Mouse (Mus musculus): ENCODE results near the gene Dtnb.
A peak's percentile ranks its signal among the peaks of the same experiment; 100 is the strongest.

GRCm38 (mm10) chr12:3791732-3792131 is 219.6 kb downstream of the Dtnb start:
- peak; percentile 89 for TF ChIP-seq CTCF (IDR thresholded peaks at IDR 0.05; ENCODE audit: control insufficient read depth, insufficient read depth, insufficient read length)
- TF ChIP-seq MAX (IDR thresholded peaks at IDR 0.05) = no peak
- no peak for TF ChIP-seq CEBPB (IDR thresholded peaks at IDR 0.05; ENCODE audit: low read depth)
- TF ChIP-seq USF1 (IDR thresholded peaks at IDR 0.05; ENCODE audit: low read depth) = no peak
- TF ChIP-seq MYOG (IDR thresholded peaks at IDR 0.05; ENCODE audit: control insufficient read depth, extremely low read depth, insufficient read length) = no peak
- TF ChIP-seq FOSL1 (IDR thresholded peaks at IDR 0.05; ENCODE audit: insufficient read depth, low read length, poor library complexity, severe bottlenecking) = no peak

All from C2C12 (cell line).